Mouse (Mus musculus): ENCODE data around the gene Grik4.

Gene Grik4

GRCm38 (mm10) chr9:42703191-42703854 is 241.0 kb downstream of the Grik4 start:
- ATAC-seq (ENCODE audit: insufficient number of reproducible peaks, low FRiP score, low TSS enrichment): no peak

- no peak for ATAC-seq (ENCODE audit: insufficient number of reproducible peaks, low FRiP score, low TSS enrichment)
Observed at GRCm38 (mm10) chr9:42702231-42703132, 241.8 kb downstream of the Grik4 start.

- no peak for ATAC-seq (ENCODE audit: insufficient number of reproducible peaks, low FRiP score, low TSS enrichment)
Observed at GRCm38 (mm10) chr9:42701729-42702128, 242.6 kb downstream of the Grik4 start.

- ATAC-seq (ENCODE audit: insufficient number of reproducible peaks, low FRiP score, low TSS enrichment): no peak
Observed at GRCm38 (mm10) chr9:42693024-42693423, 251.3 kb downstream of the Grik4 start.

- ATAC-seq (ENCODE audit: insufficient number of reproducible peaks, low FRiP score, low TSS enrichment): no peak
Observed at GRCm38 (mm10) chr9:42688143-42688542, 256.1 kb downstream of the Grik4 start.

- ATAC-seq (ENCODE audit: insufficient number of reproducible peaks, low FRiP score, low TSS enrichment): no peak
Observed at GRCm38 (mm10) chr9:42686104-42686503, 258.2 kb downstream of the Grik4 start.

GRCm38 (mm10) chr9:42674017-42674412 is 270.3 kb downstream of the Grik4 start:
- no peak for ATAC-seq (ENCODE audit: insufficient number of reproducible peaks, low FRiP score, low TSS enrichment)

- no peak for ATAC-seq (ENCODE audit: insufficient number of reproducible peaks, low FRiP score, low TSS enrichment)
Observed at GRCm38 (mm10) chr9:42673385-42674016, 270.8 kb downstream of the Grik4 start.

GRCm38 (mm10) chr9:42672982-42673381 is 271.3 kb downstream of the Grik4 start:
- ATAC-seq (ENCODE audit: insufficient number of reproducible peaks, low FRiP score, low TSS enrichment): no peak

- no peak for ATAC-seq (ENCODE audit: insufficient number of reproducible peaks, low FRiP score, low TSS enrichment)
Observed at GRCm38 (mm10) chr9:42670619-42671018, 273.7 kb downstream of the Grik4 start.

GRCm38 (mm10) chr9:42661481-42661880 is 282.8 kb downstream of the Grik4 start:
- no peak for ATAC-seq (ENCODE audit: insufficient number of reproducible peaks, low FRiP score, low TSS enrichment)

GRCm38 (mm10) chr9:42652756-42653155 is 291.5 kb downstream of the Grik4 start:
- ATAC-seq (ENCODE audit: insufficient number of reproducible peaks, low FRiP score, low TSS enrichment): no peak

GRCm38 (mm10) chr9:42652309-42652708 is 292.0 kb downstream of the Grik4 start:
- no peak for ATAC-seq (ENCODE audit: insufficient number of reproducible peaks, low FRiP score, low TSS enrichment)

- ATAC-seq (ENCODE audit: insufficient number of reproducible peaks, low FRiP score, low TSS enrichment): no peak
Observed at GRCm38 (mm10) chr9:42649872-42650271, 294.4 kb downstream of the Grik4 start.

- ATAC-seq (ENCODE audit: insufficient number of reproducible peaks, low FRiP score, low TSS enrichment): no peak
Observed at GRCm38 (mm10) chr9:42648051-42648450, 296.2 kb downstream of the Grik4 start.

GRCm38 (mm10) chr9:42647596-42647995 is 296.7 kb downstream of the Grik4 start:
- ATAC-seq (ENCODE audit: insufficient number of reproducible peaks, low FRiP score, low TSS enrichment): no peak

GRCm38 (mm10) chr9:42646821-42647220 is 297.5 kb downstream of the Grik4 start:
- no peak for ATAC-seq (ENCODE audit: insufficient number of reproducible peaks, low FRiP score, low TSS enrichment)

- ATAC-seq (ENCODE audit: insufficient number of reproducible peaks, low FRiP score, low TSS enrichment): no peak
Observed at GRCm38 (mm10) chr9:42645161-42645560, 299.1 kb downstream of the Grik4 start.

GRCm38 (mm10) chr9:42642821-42643220 is 301.5 kb downstream of the Grik4 start:
- no peak for ATAC-seq (ENCODE audit: insufficient number of reproducible peaks, low FRiP score, low TSS enrichment)

- ATAC-seq (ENCODE audit: insufficient number of reproducible peaks, low FRiP score, low TSS enrichment): no peak
Observed at GRCm38 (mm10) chr9:42641550-42642117, 302.7 kb downstream of the Grik4 start.

- no peak for ATAC-seq (ENCODE audit: insufficient number of reproducible peaks, low FRiP score, low TSS enrichment)
Observed at GRCm38 (mm10) chr9:42636446-42636845, 307.8 kb downstream of the Grik4 start.
